Mouse (Mus musculus) right cerebral cortex, postnatal 36 days (tissue): ENCODE results near the gene Tacc3.

Source experiments
- DNase-seq, 2 experiments: peaks; one replicate each; pipeline ENCODE4 v3.0.0; 2022; ENCODE audit warnings: low spot score in 2 of 2, mixed read lengths in 1 of 2

The Tacc3 gene

GRCm38 (mm10) chr5:33657787-33658663 lies at the start of gene Tacc3, which contains the start of gene Tmem129:
TSS of gene Tacc3 (plus strand) at chr5:33658128.
TSS of gene Tmem129 (minus strand) at chr5:33658416.
- DNase-seq = peak; percentile 99

- DNase-seq = no peak
Observed at GRCm38 (mm10) chr5:33609226-33609625, 48.7 kb upstream of the Tacc3 start.

GRCm38 (mm10) chr5:33611795-33612194 lies 46.1 kb upstream of the Tacc3 start:
- no peak for DNase-seq

GRCm38 (mm10) chr5:33614391-33614790 lies 43.5 kb upstream of the Tacc3 start:
- DNase-seq = no peak

- no peak for DNase-seq
Observed at GRCm38 (mm10) chr5:33622671-33623070, 35.3 kb upstream of the Tacc3 start.

GRCm38 (mm10) chr5:33623766-33624165 lies 34.2 kb upstream of the Tacc3 start:
- no peak for DNase-seq

- DNase-seq = no peak
Observed at GRCm38 (mm10) chr5:33627968-33628367, 30.0 kb upstream of the Tacc3 start.

GRCm38 (mm10) chr5:33628820-33629300 lies 29.1 kb upstream of the Tacc3 start:
- peak; percentile 24 to 32 for DNase-seq

GRCm38 (mm10) chr5:33629301-33629987 lies 28.5 kb upstream of the Tacc3 start, which contains the start of the genes Fam53a and Gm9903:
TSS of gene Fam53a (minus strand) at chr5:33629635.
TSS of gene Gm9903 (plus strand) at chr5:33629925.
- DNase-seq = peak; percentile 99

- DNase-seq = peak in 1 of 2 experiments; percentile 12
Observed at GRCm38 (mm10) chr5:33630061-33630460, 27.9 kb upstream of the Tacc3 start.

GRCm38 (mm10) chr5:33630615-33631014 lies 27.3 kb upstream of the Tacc3 start:
- DNase-seq = no peak

GRCm38 (mm10) chr5:33632526-33632925 lies 25.4 kb upstream of the Tacc3 start:
- DNase-seq = no peak

- no peak for DNase-seq
Observed at GRCm38 (mm10) chr5:33635361-33635760, 22.6 kb upstream of the Tacc3 start.

GRCm38 (mm10) chr5:33637606-33638350 lies 20.1 kb upstream of the Tacc3 start:
- no peak for DNase-seq

GRCm38 (mm10) chr5:33638826-33639225 lies 19.1 kb upstream of the Tacc3 start:
- DNase-seq = no peak

- peak in 1 of 2 experiments; percentile 30 for DNase-seq
Observed at GRCm38 (mm10) chr5:33640652-33641051, 17.3 kb upstream of the Tacc3 start.

GRCm38 (mm10) chr5:33651017-33651416 lies 6.9 kb upstream of the Tacc3 start:
- no peak for DNase-seq

- no peak for DNase-seq
Observed at GRCm38 (mm10) chr5:33651541-33651920, 6.4 kb upstream of the Tacc3 start.

GRCm38 (mm10) chr5:33651921-33652782 lies 5.8 kb upstream of the Tacc3 start, which contains the start of gene Slbp:
TSS of gene Slbp (minus strand) at chr5:33652574.
- DNase-seq = peak; percentile 93 to 96

GRCm38 (mm10) chr5:33652783-33653173 lies 5.2 kb upstream of the Tacc3 start:
- no peak for DNase-seq

- DNase-seq = no peak
Observed at GRCm38 (mm10) chr5:33654424-33654823, 3.5 kb upstream of the Tacc3 start.
